In the genomic region with DNA sequence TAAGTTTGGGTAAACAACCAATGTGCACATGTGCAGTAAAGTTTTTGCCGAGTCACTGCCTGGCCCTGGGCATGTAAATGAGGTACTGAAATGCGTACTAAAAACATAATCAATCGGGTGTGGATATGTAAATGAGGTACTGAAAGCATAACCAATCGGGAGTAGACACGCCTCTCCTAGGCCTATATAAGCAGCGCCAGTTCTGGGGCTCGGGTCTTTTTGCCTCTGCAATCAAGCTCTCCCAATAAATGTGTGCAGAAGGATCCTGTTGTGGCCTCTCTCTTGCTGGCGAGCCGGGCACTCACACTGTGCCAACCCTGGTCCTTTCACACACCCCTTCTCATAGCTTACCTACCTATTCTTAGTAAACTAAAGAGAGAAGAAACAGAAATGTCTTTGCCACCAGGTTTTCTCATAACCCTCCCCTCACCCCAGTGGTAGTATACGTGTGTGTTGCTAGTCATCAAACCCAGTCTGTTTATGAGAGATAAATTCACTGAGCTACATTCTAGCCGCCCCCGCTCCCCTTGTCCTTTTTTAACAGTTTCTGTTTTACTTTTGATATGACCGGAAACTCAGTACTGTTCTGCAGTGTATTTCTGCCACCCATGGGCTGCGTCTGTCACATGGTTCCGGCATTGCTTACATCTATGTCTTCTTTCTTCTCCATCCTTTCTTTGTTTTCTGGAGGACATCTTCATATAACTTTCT, we compare ENCODE assay signal across 20 mouse cellular contexts. TPM values are rescaled to one million over a fixed set of nuclear protein-coding genes. Genes with fewer than 3 reads are reported as not detected.
DNase-seq lines count a peak whose midpoint lies in the region; ATAC-seq lines count a peak whose summit lies in the region.
"Had no signal": no experiment of that assay in that cellular context is flagged by ENCODE, and none has a peak within 500 bp of the region (broad histone marks: within the 10 kb centered on the region; RNA-seq: fewer than 3 reads in every experiment).

No protein-coding gene starts in this region.

- ATAC-seq in activated CD4-positive, CD25-positive, alpha-beta regulatory T cell, adult 4 months: peak; percentile 96
- ATAC-seq in liver, embryonic 11.5 days (replicated peaks; ENCODE audit: low FRiP score): peak; percentile 49; the same call in 1 of the 2 replicates
- ATAC-seq in monocyte, adult 5-6 weeks (replicated peaks; ENCODE audit: insufficient number of reproducible peaks, low FRiP score, low TSS enrichment, poor library complexity, severe bottlenecking): 0 out of 2 replicates have a peak, but pooled peaks have one; percentile 9
- no peak for ATAC-seq in hindbrain, embryonic 11.5 days (ENCODE audit: low FRiP score)
- ATAC-seq: forebrain, embryonic 15.5 days; hindbrain, embryonic 16.5 days; Patski had no signal

- intact Hi-C loops in left cerebral cortex, postnatal 14 days (cut with DNase I): no loop called here

- no peak overlapping the region for H3K9ac ChIP-seq in liver, embryonic 11.5 days (ENCODE audit: low read depth, low read length)
- no peak overlapping the region for H3K9ac ChIP-seq in hindbrain, embryonic 11.5 days (ENCODE audit: low read depth, low read length)
- H3K9ac ChIP-seq: forebrain, embryonic 15.5 days had no signal

- no peaks in the 10 kb centered on the region for H3K27me3 ChIP-seq in liver, embryonic 11.5 days (replicated peaks; ENCODE audit: control insufficient read depth, insufficient read depth, low read length)
- H3K27me3 ChIP-seq in hindbrain, embryonic 11.5 days (ENCODE audit: control insufficient read depth, insufficient read depth, low read length): no peaks in the 10 kb centered on the region
- H3K27me3 ChIP-seq: forebrain, embryonic 15.5 days; Patski had no signal

- no peaks in the 10 kb centered on the region for H3K9me3 ChIP-seq in liver, embryonic 11.5 days (ENCODE audit: control insufficient read depth, low read length)
- no peaks in the 10 kb centered on the region; the same call in 1 of the 2 replicates for H3K9me3 ChIP-seq in hindbrain, embryonic 11.5 days (ENCODE audit: control insufficient read depth, low read length)
- H3K9me3 ChIP-seq: forebrain, embryonic 15.5 days had no signal

- no peak overlapping the region for H3K4me3 ChIP-seq in liver, embryonic 11.5 days (ENCODE audit: low read depth, low read length)
- no peak overlapping the region for H3K4me3 ChIP-seq in hindbrain, embryonic 11.5 days (ENCODE audit: low read depth, low read length)
- H3K4me3 ChIP-seq: forebrain, embryonic 15.5 days; heart, adult 2 months; layer of hippocampus, adult 2 months had no signal

- WGBS in liver, embryonic 11.5 days: 83% methylated on average over 15 of the region's 15 CpGs
- WGBS in hindbrain, embryonic 11.5 days: 93% methylated on average over 15 of the region's 15 CpGs

- H3K36me3 ChIP-seq in liver, embryonic 11.5 days (ENCODE audit: control insufficient read depth, insufficient read depth, low read length): no peaks in the 10 kb centered on the region
- no peaks in the 10 kb centered on the region for H3K36me3 ChIP-seq in hindbrain, embryonic 11.5 days (ENCODE audit: control insufficient read depth, insufficient read depth, low read length)
- H3K36me3 ChIP-seq: forebrain, embryonic 15.5 days had no signal

- no peak overlapping the region for H3K27ac ChIP-seq in liver, embryonic 11.5 days (ENCODE audit: low read depth, low read length)
- H3K27ac ChIP-seq in hindbrain, embryonic 11.5 days (ENCODE audit: low read depth, low read length): no peak overlapping the region
- H3K27ac ChIP-seq: forebrain, embryonic 15.5 days; heart, adult 2 months; layer of hippocampus, adult 2 months had no signal

- H3K4me2 ChIP-seq in liver, embryonic 11.5 days: no peak overlapping the region
- no peak overlapping the region for H3K4me2 ChIP-seq in hindbrain, embryonic 11.5 days (replicated peaks; ENCODE audit: low read depth, low read length)
- H3K4me2 ChIP-seq: forebrain, embryonic 15.5 days had no signal

- peak; percentile 68 for DNase-seq in CD4-positive, CD25-positive, alpha-beta regulatory T cell, adult 2 months (ENCODE audit: low read depth, low spot score)
- peak; percentile 30 for DNase-seq in liver, embryonic 11.5 days (ENCODE audit: low spot score)
- no peak for DNase-seq in left cerebral cortex, postnatal 14 days (ENCODE audit: low spot score in 2 of 2)
- DNase-seq in hindbrain, embryonic 11.5 days (ENCODE audit: low spot score): no peak
- DNase-seq in layer of hippocampus, postnatal 25 days (ENCODE audit: extremely low spot score in 1 of 2, low spot score in 1 of 2): no peak
- DNase-seq: cerebellum, adult 9-10 months; embryo, embryonic 11 days; heart, adult 2 months; heart, postnatal 14 days; kidney, adult 9 months; lung, adult 18-20 months; lung, postnatal 36 days; midbrain, embryonic 14.5 days had no signal

- no peaks in the 10 kb centered on the region for H3K4me1 ChIP-seq in liver, embryonic 11.5 days (replicated peaks; ENCODE audit: control insufficient read depth, insufficient read depth, low read length)
- no peaks in the 10 kb centered on the region for H3K4me1 ChIP-seq in hindbrain, embryonic 11.5 days (replicated peaks; ENCODE audit: control insufficient read depth, insufficient read depth, low read length)

RNA-seq across cellular contexts. Expression of gene F2rl1, which starts 42.0 kb away (rescaled TPM):
- polyA plus RNA-seq in activated CD4-positive, CD25-positive, alpha-beta regulatory T cell, adult 4 months (2017; shearing (Covaris generic)): 10 to 100 TPM; 17.0 to 21.0 TPM
- 0.21 and 0.43 TPM in 2 replicates for polyA plus RNA-seq in liver, embryonic 11.5 days (2014; fragmentation: Nextera tagmentation; extraction: Ambion mirVana)
- 1.4 to 5.0 TPM (median 1.9 TPM) in 3 replicates for total RNA-seq in monocyte, adult 5-6 weeks (2017)
- under 1 TPM; 0.27 to 0.46 TPM for total RNA-seq in left cerebral cortex, postnatal 14 days (2021)
- 0.13 and 0.17 TPM in 2 replicates for polyA plus RNA-seq in hindbrain, embryonic 11.5 days (2014; fragmentation: Nextera tagmentation; extraction: Ambion mirVana)
- total RNA-seq in layer of hippocampus, postnatal 25 days (2021): under 1 TPM; 0.12 to 0.22 TPM
- polyA plus RNA-seq: neural tube, embryonic 11.5 days had no signal

RNA-seq across cellular contexts. Expression of gene F2r, which starts 51.3 kb away (rescaled TPM):
- polyA plus RNA-seq in activated CD4-positive, CD25-positive, alpha-beta regulatory T cell, adult 4 months (2017; shearing (Covaris generic)): 10 to 100 TPM; 32.9 to 37.3 TPM
- polyA plus RNA-seq in liver, embryonic 11.5 days (2014; fragmentation: Nextera tagmentation; extraction: Ambion mirVana): 142 and 156 TPM in 2 replicates
- 16.2 to 46.7 TPM (median 20.2 TPM) in 3 replicates for total RNA-seq in monocyte, adult 5-6 weeks (2017)
- 1 to 10 TPM; 5.8 to 6.7 TPM for total RNA-seq in left cerebral cortex, postnatal 14 days (2021)
- polyA plus RNA-seq in hindbrain, embryonic 11.5 days (2014; fragmentation: Nextera tagmentation; extraction: Ambion mirVana): 123 and 132 TPM in 2 replicates
- 1 to 10 TPM; 5.4 to 5.8 TPM for total RNA-seq in layer of hippocampus, postnatal 25 days (2021)

Comparison
In these comparisons a context has a peak if more than half of its experiments do, and no peak if none do; other contexts are left out.
1. DNase-seq: peak in CD4-positive, CD25-positive, alpha-beta regulatory T cell, adult 2 months (single experiment) and liver, embryonic 11.5 days (single experiment); none in left cerebral cortex, postnatal 14 days (0 of 2), hindbrain, embryonic 11.5 days (single experiment) and layer of hippocampus, postnatal 25 days (0 of 2).